Mouse (Mus musculus): ENCODE measurements around the gene Mmgt2. TPM values are rescaled to one million over a fixed set of nuclear protein-coding genes. Genes with fewer than 3 reads are reported as not detected.
A peak's percentile ranks its signal among the peaks of the same experiment; 100 is the strongest.

Gene Mmgt2
- polyA plus RNA-seq, 1 experiment from 2014 or later = 67.3 TPM

GRCm38 (mm10) chr11:62607952-62608201, 40.6 kb upstream of the Mmgt2 start:
- Histone ChIP-seq H3K4me1 (peaks cover 30% of the 10 kb centered on the region), H3K27ac (no peak overlapping the region; the same call in 1 of the 2 replicates), H3K4me3 (replicated peaks) (no peak overlapping the region), H3K4me2 (no peak overlapping the region), H3K36me3 (peaks cover 80% of the 10 kb centered on the region), H3K9me3 (replicated peaks) (no peaks in the 10 kb centered on the region), H3K27me3 (no peaks in the 10 kb centered on the region), H3K9ac (no peak overlapping the region)
- ATAC-seq (replicated peaks; ENCODE audit: low FRiP score) = no peak
- WGBS = 97% methylated on average over 1 of the region's 1 CpGs

GRCm38 (mm10) chr11:62608826-62609675, 39.4 kb upstream of the Mmgt2 start:
- H3K4me3 ChIP-seq (replicated peaks) = no peak overlapping the region
- 82% methylated on average over 10 of the region's 10 CpGs for WGBS
- H3K27ac ChIP-seq = no peak overlapping the region
- H3K9ac ChIP-seq = no peak overlapping the region
- H3K27me3 ChIP-seq = no peaks in the 10 kb centered on the region
- H3K4me1 ChIP-seq = peaks cover 33% of the 10 kb centered on the region
- no peak for ATAC-seq (replicated peaks; ENCODE audit: low FRiP score)
- peaks cover 71% of the 10 kb centered on the region for H3K36me3 ChIP-seq
- H3K4me2 ChIP-seq = no peak overlapping the region
- no peaks in the 10 kb centered on the region for H3K9me3 ChIP-seq (replicated peaks)

- no peaks in the 10 kb centered on the region for H3K9me3 ChIP-seq (replicated peaks)
- ATAC-seq (replicated peaks; ENCODE audit: low FRiP score) = no peak
- H3K36me3 ChIP-seq = peaks cover 59% of the 10 kb centered on the region
- H3K9ac ChIP-seq = no peak overlapping the region
- H3K27ac ChIP-seq = no peak overlapping the region
- no peak overlapping the region for H3K4me2 ChIP-seq
- peaks cover 31% of the 10 kb centered on the region for H3K4me1 ChIP-seq
- no peak overlapping the region for H3K4me3 ChIP-seq (replicated peaks)
- WGBS = 76% methylated on average over 6 of the region's 6 CpGs
- no peaks in the 10 kb centered on the region for H3K27me3 ChIP-seq
Measured at GRCm38 (mm10) chr11:62610304-62610703, 38.2 kb upstream of the Mmgt2 start.

GRCm38 (mm10) chr11:62612604-62613003, 35.9 kb upstream of the Mmgt2 start:
- Histone ChIP-seq H3K9ac (no peak overlapping the region), H3K27me3 (no peaks in the 10 kb centered on the region), H3K4me1 (peaks cover 17% of the 10 kb centered on the region), H3K4me2 (no peak overlapping the region), H3K9me3 (replicated peaks) (no peaks in the 10 kb centered on the region), H3K4me3 (replicated peaks) (no peak overlapping the region), H3K27ac (no peak overlapping the region), H3K36me3 (peaks cover 54% of the 10 kb centered on the region)
- WGBS = 85% methylated on average over 10 of the region's 10 CpGs
- no peak for ATAC-seq (replicated peaks; ENCODE audit: low FRiP score)

GRCm38 (mm10) chr11:62613657-62614365, 34.7 kb upstream of the Mmgt2 start:
- Histone ChIP-seq H3K27ac (peak overlapping the region; percentile 79), H3K36me3 (peaks cover 51% of the 10 kb centered on the region), H3K4me2 (peak overlapping the region; percentile 53), H3K27me3 (no peaks in the 10 kb centered on the region), H3K9ac (peak overlapping the region; percentile 50), H3K4me3 (replicated peaks) (peak overlapping the region; percentile 31), H3K4me1 (peaks cover 17% of the 10 kb centered on the region), H3K9me3 (replicated peaks) (no peaks in the 10 kb centered on the region)
- peak; percentile 94 for ATAC-seq (replicated peaks; ENCODE audit: low FRiP score)
- WGBS = 17% methylated on average over 19 of the region's 19 CpGs

- peaks cover 17% of the 10 kb centered on the region for H3K4me1 ChIP-seq
- H3K27me3 ChIP-seq = no peaks in the 10 kb centered on the region
- H3K27ac ChIP-seq = 0 out of 2 replicates have a peak overlapping the region, but pooled peaks have one; percentile 79
- H3K4me3 ChIP-seq (replicated peaks) = no peak overlapping the region
- no peak overlapping the region for H3K4me2 ChIP-seq
- WGBS = 84% methylated on average over 8 of the region's 8 CpGs
- no peaks in the 10 kb centered on the region for H3K9me3 ChIP-seq (replicated peaks)
- peaks cover 51% of the 10 kb centered on the region for H3K36me3 ChIP-seq
- no peak for ATAC-seq (replicated peaks; ENCODE audit: low FRiP score)
- H3K9ac ChIP-seq = no peak overlapping the region
Measured at GRCm38 (mm10) chr11:62614876-62615410, 33.5 kb upstream of the Mmgt2 start.

GRCm38 (mm10) chr11:62615456-62615855, 33.0 kb upstream of the Mmgt2 start:
- Histone ChIP-seq H3K4me2 (no peak overlapping the region), H3K36me3 (peaks cover 46% of the 10 kb centered on the region), H3K27me3 (no peaks in the 10 kb centered on the region), H3K9ac (no peak overlapping the region), H3K4me3 (replicated peaks) (no peak overlapping the region), H3K4me1 (peaks cover 17% of the 10 kb centered on the region), H3K9me3 (replicated peaks) (no peaks in the 10 kb centered on the region), H3K27ac (no peak overlapping the region)
- 87% methylated on average over 4 of the region's 4 CpGs for WGBS
- ATAC-seq (replicated peaks; ENCODE audit: low FRiP score) = no peak

GRCm38 (mm10) chr11:62621079-62621478, 27.4 kb upstream of the Mmgt2 start:
- Histone ChIP-seq H3K36me3 (peaks cover 31% of the 10 kb centered on the region), H3K9me3 (replicated peaks) (no peaks in the 10 kb centered on the region), H3K9ac (no peak overlapping the region), H3K27me3 (no peaks in the 10 kb centered on the region), H3K27ac (no peak overlapping the region), H3K4me2 (no peak overlapping the region), H3K4me3 (replicated peaks) (no peak overlapping the region), H3K4me1 (peaks cover 24% of the 10 kb centered on the region)
- no peak for ATAC-seq (replicated peaks; ENCODE audit: low FRiP score)
- 96% methylated on average over 8 of the region's 8 CpGs for WGBS

GRCm38 (mm10) chr11:62621586-62622283, 26.7 kb upstream of the Mmgt2 start:
- Histone ChIP-seq H3K36me3 (peaks cover 29% of the 10 kb centered on the region), H3K4me1 (peaks cover 24% of the 10 kb centered on the region), H3K27ac (no peak overlapping the region), H3K4me2 (no peak overlapping the region), H3K9me3 (replicated peaks) (no peaks in the 10 kb centered on the region), H3K9ac (no peak overlapping the region), H3K4me3 (replicated peaks) (no peak overlapping the region), H3K27me3 (no peaks in the 10 kb centered on the region)
- ATAC-seq (replicated peaks; ENCODE audit: low FRiP score) = no peak
- 84% methylated on average over 4 of the region's 4 CpGs for WGBS

- no peak overlapping the region for H3K27ac ChIP-seq
Measured at GRCm38 (mm10) chr11:62622850-62623249, 25.6 kb upstream of the Mmgt2 start.

GRCm38 (mm10) chr11:62624341-62625291, 23.8 kb upstream of the Mmgt2 start:
- no peaks in the 10 kb centered on the region for H3K9me3 ChIP-seq (replicated peaks)
- no peak overlapping the region for H3K4me2 ChIP-seq
- no peak overlapping the region for H3K9ac ChIP-seq
- H3K27ac ChIP-seq = peak overlapping the region; percentile 87
- H3K4me1 ChIP-seq = peaks cover 44% of the 10 kb centered on the region
- H3K27me3 ChIP-seq = no peaks in the 10 kb centered on the region
- WGBS = 42% methylated on average over 10 of the region's 10 CpGs
- H3K4me3 ChIP-seq (replicated peaks) = no peak overlapping the region
- peaks cover 6% of the 10 kb centered on the region for H3K36me3 ChIP-seq
- peak; percentile 63 for ATAC-seq (replicated peaks; ENCODE audit: low FRiP score)

More at GRCm38 (mm10) chr11:62622850-62623249, 25.6 kb upstream of the Mmgt2 start:
- no peaks in the 10 kb centered on the region for H3K9me3 ChIP-seq (replicated peaks)
- H3K27me3 ChIP-seq = no peaks in the 10 kb centered on the region
- no peak for ATAC-seq (replicated peaks; ENCODE audit: low FRiP score)
- WGBS = 44% methylated on average over 4 of the region's 4 CpGs
- peaks cover 27% of the 10 kb centered on the region for H3K4me1 ChIP-seq
- peaks cover 22% of the 10 kb centered on the region for H3K36me3 ChIP-seq
- H3K9ac ChIP-seq = no peak overlapping the region
- H3K4me3 ChIP-seq (replicated peaks) = no peak overlapping the region
- H3K4me2 ChIP-seq = no peak overlapping the region

All from kidney, embryonic 15.5 days (tissue).